Mouse (Mus musculus) heart, adult 2 months (tissue): ENCODE data around the gene Gm28729.

Source experiments
- CTCF ChIP-seq: fragments of 200-600 bp; IDR thresholded peaks from 2 replicates; pipeline ENCODE4 v1.8.1; 2022; ENCODE audit warnings: antibody characterized with exemption, mild to moderate bottlenecking, moderate library complexity
- EP300 ChIP-seq: fragments of 200-500 bp; IDR thresholded peaks from 2 replicates; pipeline ENCODE4 v1.6.1; 2011; ENCODE audit warnings: low read depth, low read length, control low read depth; ENCODE audit not compliant: insufficient read depth
- POLR2A ChIP-seq: fragments of 200-500 bp; IDR thresholded peaks from 2 replicates; pipeline ENCODE4 v1.6.1; 2011; ENCODE audit warnings: mild to moderate bottlenecking, low read depth, low read length, control low read depth; ENCODE audit not compliant: insufficient read depth

DNA sequence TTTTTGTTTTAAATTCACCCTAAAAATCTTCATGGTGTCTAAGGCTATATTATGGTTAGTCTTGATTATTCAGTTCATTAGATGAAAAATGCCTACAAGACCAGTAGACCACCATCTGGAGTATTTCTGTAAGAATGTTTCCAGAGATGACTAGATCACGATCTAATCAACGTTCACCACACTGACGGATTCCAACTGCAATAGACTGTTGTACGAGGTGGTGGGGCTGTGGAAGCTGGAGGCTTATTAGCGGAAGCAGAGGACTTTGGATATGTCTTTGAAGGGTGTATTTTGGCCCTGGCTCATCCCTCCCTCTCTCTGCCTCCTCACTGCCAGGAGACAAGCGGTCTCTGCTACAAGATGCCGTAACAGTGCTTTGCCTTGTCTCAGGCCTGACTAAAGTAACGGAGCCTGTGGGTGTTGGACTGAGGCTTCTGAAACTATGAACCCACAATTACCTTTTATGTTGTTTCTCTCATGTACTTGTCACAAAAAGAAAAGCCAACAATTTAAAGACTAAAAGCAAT lies 41.5 kb upstream of the Gm28729 start:
- no peak for TF ChIP-seq POLR2A
- TF ChIP-seq CTCF, result no peak
- TF ChIP-seq EP300, result no peak
